Mouse (Mus musculus): Measurements from ENCODE around the gene Gm6525. TPM values are rescaled to one million over a fixed set of nuclear protein-coding genes. Genes with fewer than 3 reads are reported as not detected.
A peak's percentile ranks its signal among the peaks of the same experiment; 100 is the strongest.

Gm6525 gene
- polyA plus RNA-seq (2012; ENCODE audit: insufficient read depth, low replicate concordance): not detected in 2 replicates

DNA sequence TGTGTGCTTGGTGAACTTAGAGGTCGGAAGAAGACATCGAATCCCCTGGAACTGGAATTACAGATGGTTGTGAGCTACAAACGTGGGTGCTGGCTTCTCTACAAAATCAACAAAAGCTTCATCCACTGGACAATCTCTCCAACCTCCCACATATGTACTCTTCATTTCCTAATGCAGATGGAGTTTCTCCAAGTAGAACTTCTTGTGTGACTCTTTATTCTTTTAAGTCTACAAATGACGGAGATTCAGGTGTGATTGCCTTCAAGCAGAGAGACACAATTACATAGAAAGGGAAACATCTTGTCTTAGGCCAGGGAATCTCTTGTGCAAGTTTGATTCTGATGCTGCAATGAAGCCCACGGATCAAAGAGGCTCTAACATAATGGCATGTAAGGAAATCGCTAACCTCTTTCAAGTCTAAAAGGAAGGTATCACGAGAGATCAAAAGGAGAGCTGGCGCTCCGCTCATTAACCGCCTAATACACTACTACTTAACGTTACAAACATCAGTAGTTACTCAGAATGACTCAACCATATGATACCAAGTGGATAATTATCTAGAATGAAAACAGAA lies at the start of gene Gm6525:
Gene Gm6525 (plus strand): TSS at position 524 of the 574 bp plus-strand sequence.
- Histone ChIP-seq H3K4me3 (replicated peaks) (no peak within 1 kb of the TSS), H3K9me3 (0 out of 2 replicates have a peak, but pooled peaks cover 3% of the 10 kb centered on the region), H3K36me3 (replicated peaks; ENCODE audit: low read length) (no peaks in the 10 kb centered on the region), H3K4me1 (peaks cover 14% of the 10 kb centered on the region), H3K27me3 (replicated peaks) (peaks cover 10% of the 10 kb centered on the region)
- TF ChIP-seq GATA1 (IDR thresholded peaks at IDR 0.05; ENCODE audit: borderline replicate concordance, low read length) (no peak), FLI1 (IDR thresholded peaks at IDR 0.05; ENCODE audit: low read length) (no peak)

DNA sequence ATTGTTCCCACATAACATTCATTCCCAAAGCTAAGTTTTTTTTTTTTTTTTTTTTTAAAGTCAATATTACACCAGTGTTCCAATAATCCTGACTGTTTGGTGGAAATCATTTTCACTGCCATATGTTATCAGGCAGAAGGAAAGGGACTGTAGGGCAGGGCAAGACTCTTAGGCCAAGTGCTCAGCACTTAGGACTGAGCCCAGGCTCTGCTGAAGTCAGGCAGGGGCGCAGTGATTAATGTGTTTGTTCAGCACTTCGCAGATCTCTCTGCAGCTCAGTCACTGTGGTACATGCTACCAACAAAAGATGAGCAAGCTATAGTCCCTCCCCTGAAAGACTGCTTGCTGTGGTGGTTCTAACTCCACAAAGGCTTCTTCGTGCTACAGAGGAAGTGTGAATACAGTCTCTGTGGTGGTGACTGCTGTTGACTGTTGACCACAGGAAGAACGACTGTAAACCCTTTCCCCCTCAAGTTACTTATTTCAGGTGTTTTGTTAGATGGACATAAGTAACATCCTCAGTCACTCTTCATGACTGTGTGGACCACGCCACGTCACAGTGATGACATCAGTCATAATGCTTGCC lies 48.1 kb upstream of the Gm6525 start:
- Histone ChIP-seq H3K4me3 (replicated peaks) (peak overlapping the region; percentile 53), H3K36me3 (replicated peaks; ENCODE audit: low read length) (no peaks in the 10 kb centered on the region), H3K9me3 (no peaks in the 10 kb centered on the region), H3K27me3 (replicated peaks) (no peaks in the 10 kb centered on the region), H3K4me1 (peaks cover 30% of the 10 kb centered on the region)
- TF ChIP-seq FLI1 (IDR thresholded peaks at IDR 0.05; ENCODE audit: low read length): no peak
- TF ChIP-seq GATA1 (IDR thresholded peaks at IDR 0.05; ENCODE audit: borderline replicate concordance, low read length): no peak

- Histone ChIP-seq H3K4me3 (replicated peaks) (no peak overlapping the region), H3K36me3 (replicated peaks; ENCODE audit: low read length) (no peaks in the 10 kb centered on the region), H3K27me3 (replicated peaks) (no peaks in the 10 kb centered on the region), H3K4me1 (peaks cover 30% of the 10 kb centered on the region), H3K9me3 (no peaks in the 10 kb centered on the region)
- TF ChIP-seq GATA1 (IDR thresholded peaks at IDR 0.05; ENCODE audit: borderline replicate concordance, low read length) (no peak), FLI1 (IDR thresholded peaks at IDR 0.05; ENCODE audit: low read length) (no peak)
Measured at GRCm38 (mm10) chr3:84126721-84127120, 47.2 kb upstream of the Gm6525 start.

DNA sequence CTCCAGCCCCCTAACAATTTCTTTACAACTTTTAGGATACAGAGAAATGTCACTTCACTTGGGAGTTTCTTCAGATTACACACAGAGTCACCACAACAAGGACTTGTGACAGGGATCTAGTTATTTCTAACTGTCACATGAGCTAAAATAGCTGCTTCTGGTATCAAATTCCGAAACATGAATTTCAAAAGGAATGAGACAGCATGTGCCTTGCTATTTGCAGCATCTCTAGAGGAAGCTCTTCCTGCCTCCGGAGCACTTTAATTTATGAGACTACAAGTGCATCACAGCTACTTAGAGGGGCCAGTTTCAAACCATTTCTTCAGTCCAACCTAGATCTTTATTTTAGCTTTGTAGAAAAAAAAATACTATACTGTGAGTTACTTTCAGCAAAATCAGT lies 46.5 kb upstream of the Gm6525 start:
- Histone ChIP-seq H3K4me1 (peaks cover 30% of the 10 kb centered on the region), H3K9me3 (no peaks in the 10 kb centered on the region), H3K27me3 (replicated peaks) (no peaks in the 10 kb centered on the region), H3K4me3 (replicated peaks) (no peak overlapping the region), H3K36me3 (replicated peaks; ENCODE audit: low read length) (no peaks in the 10 kb centered on the region)
- TF ChIP-seq GATA1 (IDR thresholded peaks at IDR 0.05; ENCODE audit: borderline replicate concordance, low read length) (no peak), FLI1 (IDR thresholded peaks at IDR 0.05; ENCODE audit: low read length) (no peak)

DNA sequence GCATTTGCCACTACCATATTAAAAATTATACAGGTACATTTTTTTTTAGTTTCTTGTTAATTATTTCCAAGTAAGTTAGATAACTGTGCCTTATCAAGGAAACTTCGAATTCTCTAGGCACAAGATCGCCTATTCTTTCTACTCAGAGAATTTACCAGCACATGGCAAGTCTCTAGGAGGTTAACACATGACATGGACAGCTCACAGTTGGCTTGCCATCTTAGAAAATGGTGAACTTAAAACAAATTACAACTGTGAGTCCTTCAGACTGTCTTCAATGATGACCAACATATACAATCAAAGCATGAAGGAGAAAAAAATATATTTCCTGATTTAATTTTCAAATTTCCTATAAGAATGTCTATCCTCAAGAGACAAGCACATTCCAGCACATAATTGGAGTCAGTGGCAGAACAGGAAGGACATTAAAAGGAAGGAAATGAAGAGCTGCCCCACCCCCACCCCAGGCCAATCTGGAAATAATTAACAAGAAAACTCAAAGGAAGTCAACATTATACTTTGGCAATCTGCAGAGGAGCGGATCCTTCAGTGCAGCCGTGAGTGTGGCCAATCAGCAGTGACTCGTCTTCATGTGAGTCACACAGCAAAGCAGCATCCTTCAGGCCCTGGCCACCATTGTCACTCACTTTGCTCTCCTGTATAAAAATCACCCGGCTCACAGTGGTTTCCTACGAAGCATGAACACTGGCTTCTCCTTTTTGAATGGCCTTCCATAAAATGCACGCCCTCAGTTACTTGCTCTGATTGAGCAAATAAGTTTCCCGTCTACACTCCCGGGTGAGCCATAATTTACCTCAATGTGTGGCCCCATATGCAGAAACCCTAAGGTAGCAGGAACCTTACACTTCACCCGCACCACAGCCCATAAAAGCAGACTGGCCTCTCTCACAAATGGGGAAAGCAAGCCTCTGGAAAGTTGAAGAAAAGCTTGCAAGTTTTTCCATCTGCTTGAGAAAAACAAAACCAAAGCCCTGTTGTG lies 44.7 kb upstream of the Gm6525 start:
- Histone ChIP-seq H3K27me3 (replicated peaks) (no peaks in the 10 kb centered on the region), H3K36me3 (replicated peaks; ENCODE audit: low read length) (peaks cover 4% of the 10 kb centered on the region), H3K4me1 (peaks cover 30% of the 10 kb centered on the region), H3K4me3 (replicated peaks) (no peak overlapping the region), H3K9me3 (no peaks in the 10 kb centered on the region)
- TF ChIP-seq FLI1 (IDR thresholded peaks at IDR 0.05; ENCODE audit: low read length) (no peak), GATA1 (IDR thresholded peaks at IDR 0.05; ENCODE audit: borderline replicate concordance, low read length) (no peak)

DNA sequence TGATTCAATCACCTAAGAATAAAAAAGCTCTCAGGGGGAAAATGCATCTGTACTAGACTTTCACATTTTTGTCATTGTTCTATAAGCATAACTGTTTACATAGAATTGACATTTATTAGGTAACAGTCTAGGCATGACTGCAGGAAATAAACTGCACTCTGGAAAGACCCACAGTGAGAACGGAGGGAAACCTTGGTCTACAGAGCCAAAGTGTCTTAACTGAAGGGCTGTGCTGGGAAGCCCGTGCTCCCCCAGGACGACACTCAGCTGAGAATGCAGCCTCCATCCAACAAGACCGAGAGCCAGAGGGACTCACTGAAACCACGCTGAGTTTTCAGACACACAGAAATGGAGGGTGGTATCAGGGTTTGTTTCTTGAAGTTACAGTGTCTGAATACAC lies 43.1 kb upstream of the Gm6525 start:
- TF ChIP-seq FLI1 (IDR thresholded peaks at IDR 0.05; ENCODE audit: low read length) (no peak), GATA1 (IDR thresholded peaks at IDR 0.05; ENCODE audit: borderline replicate concordance, low read length) (no peak)
- no peak overlapping the region for H3K4me3 ChIP-seq (replicated peaks)
- no peaks in the 10 kb centered on the region for H3K27me3 ChIP-seq (replicated peaks)
- H3K4me1 ChIP-seq: peaks cover 28% of the 10 kb centered on the region
- H3K9me3 ChIP-seq: no peaks in the 10 kb centered on the region
- peaks cover 4% of the 10 kb centered on the region for H3K36me3 ChIP-seq (replicated peaks; ENCODE audit: low read length)

DNA sequence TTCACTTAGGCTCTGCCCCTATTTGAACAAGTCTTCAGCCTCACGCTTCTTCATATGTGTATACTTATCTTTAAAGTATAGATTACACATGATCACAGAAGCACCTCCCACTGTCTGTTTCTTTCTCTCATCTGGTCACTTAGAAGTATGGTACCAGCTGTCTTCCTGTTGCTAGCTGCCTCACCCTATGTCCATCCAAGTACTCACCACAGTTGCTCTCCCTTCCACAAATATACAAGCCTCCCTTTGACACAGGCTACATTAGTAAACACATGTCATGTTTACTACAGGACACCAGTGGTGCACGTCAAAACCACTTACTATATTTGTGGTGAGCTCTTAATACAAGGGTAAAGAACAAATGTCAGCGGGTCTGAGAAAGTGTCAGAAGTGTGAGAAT lies 42.5 kb upstream of the Gm6525 start:
- no peak overlapping the region for H3K4me3 ChIP-seq (replicated peaks)
- H3K9me3 ChIP-seq: no peaks in the 10 kb centered on the region
- TF ChIP-seq GATA1 (IDR thresholded peaks at IDR 0.05; ENCODE audit: borderline replicate concordance, low read length) (no peak), FLI1 (IDR thresholded peaks at IDR 0.05; ENCODE audit: low read length) (no peak)
- H3K27me3 ChIP-seq (replicated peaks): no peaks in the 10 kb centered on the region
- peaks cover 22% of the 10 kb centered on the region for H3K4me1 ChIP-seq
- H3K36me3 ChIP-seq (replicated peaks; ENCODE audit: low read length): peaks cover 4% of the 10 kb centered on the region

DNA sequence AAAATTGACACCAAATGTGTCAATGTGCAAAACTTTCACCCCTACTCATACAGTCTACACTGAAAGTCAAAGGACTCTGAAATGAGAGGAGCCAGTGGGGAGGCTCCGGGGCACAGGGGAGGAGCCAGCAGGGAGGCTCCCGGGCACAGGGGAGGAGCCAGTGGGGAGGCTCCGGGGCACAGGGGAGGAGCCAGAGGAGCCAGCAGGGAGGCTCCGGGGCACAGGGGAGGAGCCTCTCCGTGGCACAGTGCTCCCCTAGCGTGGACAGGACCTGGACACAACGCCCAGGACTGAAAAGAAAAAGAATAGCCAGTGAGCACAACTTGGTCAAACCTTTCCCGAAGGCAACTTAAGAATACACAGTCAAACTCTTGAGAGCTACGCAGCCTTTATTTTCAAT lies 38.5 kb upstream of the Gm6525 start:
- Histone ChIP-seq H3K27me3 (replicated peaks) (no peaks in the 10 kb centered on the region), H3K4me1 (no peaks in the 10 kb centered on the region; the same call in 1 of the 2 replicates), H3K9me3 (no peaks in the 10 kb centered on the region), H3K36me3 (replicated peaks; ENCODE audit: low read length) (peaks cover 4% of the 10 kb centered on the region), H3K4me3 (replicated peaks) (no peak overlapping the region)
- TF ChIP-seq GATA1 (IDR thresholded peaks at IDR 0.05; ENCODE audit: borderline replicate concordance, low read length): no peak
- no peak for TF ChIP-seq FLI1 (IDR thresholded peaks at IDR 0.05; ENCODE audit: low read length)

DNA sequence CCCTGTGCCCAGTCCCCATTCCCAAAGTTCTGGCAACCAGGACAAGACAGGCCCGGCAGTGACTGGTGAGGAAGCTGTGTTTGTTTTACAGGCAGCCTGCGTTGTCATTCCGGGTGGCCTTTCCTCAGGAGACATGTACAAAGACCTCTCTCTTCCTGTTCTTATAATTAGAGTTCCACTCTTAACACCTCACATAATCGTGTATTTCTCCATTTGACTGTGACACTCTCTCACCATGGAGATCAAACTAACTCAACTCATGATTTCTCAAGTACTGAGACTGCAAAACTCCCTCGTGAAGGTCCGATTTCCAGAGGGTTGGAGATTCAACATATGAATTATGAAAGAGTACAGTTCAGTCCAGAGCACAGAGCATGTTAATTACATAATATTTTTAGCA lies 38.0 kb upstream of the Gm6525 start:
- Histone ChIP-seq H3K4me1 (no peaks in the 10 kb centered on the region; the same call in 1 of the 2 replicates), H3K9me3 (no peaks in the 10 kb centered on the region), H3K4me3 (replicated peaks) (no peak overlapping the region), H3K27me3 (replicated peaks) (no peaks in the 10 kb centered on the region), H3K36me3 (replicated peaks; ENCODE audit: low read length) (peaks cover 4% of the 10 kb centered on the region)
- TF ChIP-seq FLI1 (IDR thresholded peaks at IDR 0.05; ENCODE audit: low read length) (no peak), GATA1 (IDR thresholded peaks at IDR 0.05; ENCODE audit: borderline replicate concordance, low read length) (no peak)
